Mouse (Mus musculus): Measurements from ENCODE around the gene Nme6. TPM values are rescaled to one million over a fixed set of nuclear protein-coding genes. Genes with fewer than 3 reads are reported as not detected.

Nme6 gene
- polyA plus RNA-seq, 1 experiment, result 14.6 TPM

DNA sequence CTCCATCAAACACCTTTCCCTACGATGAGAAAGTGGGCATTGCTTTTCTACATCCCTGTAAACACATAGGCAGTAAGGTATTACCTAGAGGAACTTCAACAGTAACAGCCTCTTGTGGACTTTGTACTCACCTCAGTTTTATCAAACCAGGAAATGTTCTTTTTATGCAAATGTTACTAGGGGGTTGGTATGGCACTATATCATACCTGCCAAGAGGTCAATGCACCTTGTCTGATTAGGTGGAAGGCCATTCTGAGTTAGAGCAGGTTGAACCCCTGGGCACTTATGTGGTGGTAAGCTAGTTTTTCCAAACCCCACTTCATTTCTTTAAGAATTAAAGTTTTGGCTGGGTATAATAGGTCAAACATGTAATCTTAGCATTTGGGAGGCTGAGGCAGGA, 46.8 kb downstream of the Nme6 start:
- Histone ChIP-seq H3K27ac (ENCODE audit: insufficient read depth, low read depth, low read length) (peak overlapping the region; percentile 98), H3K4me3 (ENCODE audit: low read depth, low read length) (no peak overlapping the region), H3K36me3 (ENCODE audit: control insufficient read depth, insufficient read depth, low read length) (peaks cover 50% of the 10 kb centered on the region), H3K27me3 (ENCODE audit: control insufficient read depth, insufficient read depth, low read length) (no peaks in the 10 kb centered on the region), H3K4me1 (ENCODE audit: control insufficient read depth, insufficient read depth, insufficient read length, low read length) (peaks cover 15% of the 10 kb centered on the region; the same call in 1 of the 2 replicates)
- no peak for TF ChIP-seq CTCF (IDR thresholded peaks at IDR 0.05; ENCODE audit: extremely low read depth, insufficient read length, insufficient replicate concordance, low read depth, low read length)
- TF ChIP-seq POLR2A (IDR thresholded peaks at IDR 0.05; ENCODE audit: low read depth, low read length), result no peak
- WGBS, result 30% methylated on average over 1 of the region's 1 CpGs

- no peaks in the 10 kb centered on the region for H3K27me3 ChIP-seq (ENCODE audit: control insufficient read depth, insufficient read depth, low read length)
- H3K36me3 ChIP-seq (ENCODE audit: control insufficient read depth, insufficient read depth, low read length), result peaks cover 82% of the 10 kb centered on the region
- peaks cover 7% of the 10 kb centered on the region; the same call in 1 of the 2 replicates for H3K4me1 ChIP-seq (ENCODE audit: control insufficient read depth, insufficient read depth, insufficient read length, low read length)
- TF ChIP-seq CTCF (IDR thresholded peaks at IDR 0.05; ENCODE audit: extremely low read depth, insufficient read length, insufficient replicate concordance, low read depth, low read length) (no peak), POLR2A (IDR thresholded peaks at IDR 0.05; ENCODE audit: low read depth, low read length) (no peak)
- H3K4me3 ChIP-seq (ENCODE audit: low read depth, low read length), result no peak overlapping the region
- WGBS, result 23% methylated on average over 4 of the region's 4 CpGs
- peak overlapping the region; percentile 76 for H3K27ac ChIP-seq (ENCODE audit: insufficient read depth, low read depth, low read length)
Observed at GRCm38 (mm10) chr9:109886259-109886658, 53.7 kb downstream of the Nme6 start.

- TF ChIP-seq POLR2A (IDR thresholded peaks at IDR 0.05; ENCODE audit: low read depth, low read length) (no peak), CTCF (IDR thresholded peaks at IDR 0.05; ENCODE audit: extremely low read depth, insufficient read length, insufficient replicate concordance, low read depth, low read length) (no peak)
- Histone ChIP-seq H3K27me3 (ENCODE audit: control insufficient read depth, insufficient read depth, low read length) (no peaks in the 10 kb centered on the region), H3K27ac (ENCODE audit: insufficient read depth, low read depth, low read length) (no peak overlapping the region), H3K4me1 (ENCODE audit: control insufficient read depth, insufficient read depth, insufficient read length, low read length) (peaks cover 4% of the 10 kb centered on the region; the same call in 1 of the 2 replicates), H3K4me3 (ENCODE audit: low read depth, low read length) (no peak overlapping the region), H3K36me3 (ENCODE audit: control insufficient read depth, insufficient read depth, low read length) (peaks cover 86% of the 10 kb centered on the region)
- 83% methylated on average over 5 of the region's 5 CpGs for WGBS
Observed at GRCm38 (mm10) chr9:109887321-109887720, 54.8 kb downstream of the Nme6 start.

DNA sequence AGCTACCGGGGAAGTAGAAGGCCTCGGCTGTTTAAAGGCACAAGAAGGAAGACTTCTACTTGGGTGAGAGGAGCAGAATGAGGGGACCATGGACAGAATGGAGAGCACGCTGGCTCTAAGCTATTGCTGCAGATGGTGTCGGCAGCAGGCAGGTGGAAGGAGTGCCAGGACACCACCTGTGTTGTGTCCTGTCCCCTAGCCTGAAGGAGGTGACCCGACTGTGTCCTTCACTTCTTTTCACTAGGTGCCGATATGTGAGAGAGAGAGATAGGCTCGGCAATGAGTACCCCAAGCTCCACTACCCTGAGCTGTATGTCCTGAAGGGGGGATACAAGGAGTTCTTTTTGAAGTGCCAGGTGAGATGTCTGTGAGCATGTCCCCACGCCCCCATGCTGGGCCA, 59.0 kb downstream of the Nme6 start:
- Histone ChIP-seq H3K36me3 (ENCODE audit: control insufficient read depth, insufficient read depth, low read length) (peaks cover 66% of the 10 kb centered on the region), H3K27ac (ENCODE audit: insufficient read depth, low read depth, low read length) (no peak overlapping the region), H3K4me1 (ENCODE audit: control insufficient read depth, insufficient read depth, insufficient read length, low read length) (peaks cover 1% of the 10 kb centered on the region; the same call in 1 of the 2 replicates), H3K4me3 (ENCODE audit: low read depth, low read length) (no peak overlapping the region), H3K27me3 (ENCODE audit: control insufficient read depth, insufficient read depth, low read length) (no peaks in the 10 kb centered on the region)
- 83% methylated on average over 8 of the region's 8 CpGs for WGBS
- TF ChIP-seq CTCF (IDR thresholded peaks at IDR 0.05; ENCODE audit: extremely low read depth, insufficient read length, insufficient replicate concordance, low read depth, low read length) (no peak), POLR2A (IDR thresholded peaks at IDR 0.05; ENCODE audit: low read depth, low read length) (no peak)

Other genes with a start within 250 kb of the Nme6 start
- gene Fbxw24, start 206.7 kb upstream of the Nme6 start, polyA plus RNA-seq (2012; rRNA removed), result not detected in 2 replicates
- not detected in 2 replicates for gene Fbxw25, start 168.1 kb upstream of the Nme6 start, polyA plus RNA-seq (2012; rRNA removed)
- gene Fbxw18, start 130.0 kb upstream of the Nme6 start, polyA plus RNA-seq (2012; rRNA removed), result not detected in 2 replicates
- not detected in 2 replicates for gene Fbxw26, start 86.7 kb upstream of the Nme6 start, polyA plus RNA-seq (2012; rRNA removed)
- not detected in 2 replicates for gene Fbxw27, start 42.1 kb upstream of the Nme6 start, polyA plus RNA-seq (2012; rRNA removed)
- not detected in 2 replicates for gene Spink8, start 20.5 kb upstream of the Nme6 start, polyA plus RNA-seq (2012; rRNA removed)
- 3.2 TPM in 1 of 2 replicates, not detected in the other for gene Camp, start 16.9 kb downstream of the Nme6 start, polyA plus RNA-seq (2012; rRNA removed)
- gene Cdc25a, start 42.8 kb downstream of the Nme6 start, polyA plus RNA-seq (2012; rRNA removed), result 14.1 and 27.3 TPM in 2 replicates
- gene Map4, start 98.7 kb downstream of the Nme6 start, polyA plus RNA-seq (2012; rRNA removed), result 91.4 and 191 TPM in 2 replicates